Mouse (Mus musculus) midbrain, embryonic 11.5 days (tissue): ENCODE results near the gene H2-Eb1. TPM values are rescaled to one million over a fixed set of nuclear protein-coding genes. Genes with fewer than 3 reads are reported as not detected.

Experiments
- ATAC-seq: fragments of 200-750 bp; cut with Nextera tagmentation; 2 replicates; pipeline ENCODE4 v1.8.0; 2017; ENCODE audit warnings: moderate TSS enrichment, moderate library complexity; ENCODE audit not compliant: low FRiP score
- DNase-seq: peaks from one replicate; pipeline ENCODE4 v3.0.0; 2015; ENCODE audit warnings: low spot score; ENCODE audit errors: missing footprints
- H3K27ac ChIP-seq: fragments of 300-500 bp; sonication (generic); 2 replicates; pipeline ENCODE4 v1.5.1; 2014; ENCODE audit warnings: low read depth, low read length
- H3K27me3 ChIP-seq: fragments of 300-500 bp; sonication (generic); 2 replicates; pipeline ENCODE4 v1.6.1; 2014; ENCODE audit warnings: mild to moderate bottlenecking, low read length, moderate library complexity, mixed read lengths; ENCODE audit not compliant: control insufficient read depth, insufficient read depth
- H3K36me3 ChIP-seq: fragments of 300-500 bp; sonication (generic); 2 replicates; pipeline ENCODE4 v1.6.1; 2014; ENCODE audit warnings: mild to moderate bottlenecking, low read length, moderate library complexity, mixed read lengths; ENCODE audit not compliant: control insufficient read depth, insufficient read depth
- H3K4me1 ChIP-seq: fragments of 300-500 bp; sonication (generic); 2 replicates; pipeline ENCODE4 v1.6.1; 2014; ENCODE audit warnings: low read length; ENCODE audit not compliant: control insufficient read depth, insufficient read depth
- H3K4me2 ChIP-seq: fragments of 300-500 bp; sonication (generic); 2 replicates; pipeline ENCODE4 v1.6.1; 2014; ENCODE audit warnings: mild to moderate bottlenecking, moderate library complexity
- H3K4me3 ChIP-seq: fragments of 300-500 bp; sonication (generic); 2 replicates; pipeline ENCODE4 v1.5.1; 2014; ENCODE audit warnings: low read depth, low read length
- H3K9ac ChIP-seq: fragments of 300-500 bp; sonication (generic); 2 replicates; pipeline ENCODE4 v1.6.1; 2014; ENCODE audit warnings: low read length
- H3K9me3 ChIP-seq: fragments of 300-500 bp; sonication (generic); 2 replicates; pipeline ENCODE4 v1.6.1; 2016; ENCODE audit warnings: low read length; ENCODE audit not compliant: control insufficient read depth
- WGBS: fragments of 180-500 bp; shearing (Covaris S2); extraction: QIAGEN DNeasy Blood & Tissue Kit; methylation state at CpG from one replicate; pipeline ENCODE4 v1.1.7; 2014; 5-methylcytosine and 5-hydroxymethylcytosine counted together
- polyA plus RNA-seq: library from polyadenylated mRNA; unstranded; fragments of >200 nt; fragmentation: Nextera tagmentation; extraction: Ambion mirVana; gene quantifications from 2 replicates; pipeline ENCODE4 v1.2.1, GENCODE M21; 2014

H2-Eb1 gene
- polyA plus RNA-seq, 1 experiment from 2014 or later = 1.7 TPM

DNA sequence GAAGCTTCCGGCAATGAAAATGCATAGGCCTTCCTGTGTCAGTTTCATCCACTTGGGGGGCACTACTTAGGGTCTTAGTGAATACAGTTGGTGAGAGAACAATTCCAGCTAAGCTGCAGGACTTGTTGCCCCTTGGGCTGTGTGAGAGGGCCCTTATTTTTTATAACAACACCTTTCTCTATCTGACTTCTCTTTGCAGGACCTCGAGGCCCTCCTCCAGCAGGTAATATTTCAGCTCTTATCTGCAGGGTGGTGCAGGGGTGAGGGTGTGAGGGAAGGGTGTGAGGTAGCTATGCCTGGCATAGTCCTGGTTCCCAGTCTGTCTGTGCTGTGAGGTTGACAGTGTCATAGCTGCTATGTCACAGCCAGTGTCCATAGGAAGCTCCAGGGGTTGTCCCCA is 37.4 kb upstream of the H2-Eb1 start:
- 81% methylated on average over 2 of the region's 2 CpGs for WGBS
- Histone ChIP-seq H3K27ac (no peak overlapping the region), H3K4me3 (no peak overlapping the region), H3K27me3 (peaks cover 13% of the 10 kb centered on the region), H3K4me1 (peaks cover 13% of the 10 kb centered on the region), H3K9me3 (no peaks in the 10 kb centered on the region), H3K4me2 (no peak overlapping the region), H3K9ac (no peak overlapping the region), H3K36me3 (no peaks in the 10 kb centered on the region)
- no peak for DNase-seq
- ATAC-seq = no peak

DNA sequence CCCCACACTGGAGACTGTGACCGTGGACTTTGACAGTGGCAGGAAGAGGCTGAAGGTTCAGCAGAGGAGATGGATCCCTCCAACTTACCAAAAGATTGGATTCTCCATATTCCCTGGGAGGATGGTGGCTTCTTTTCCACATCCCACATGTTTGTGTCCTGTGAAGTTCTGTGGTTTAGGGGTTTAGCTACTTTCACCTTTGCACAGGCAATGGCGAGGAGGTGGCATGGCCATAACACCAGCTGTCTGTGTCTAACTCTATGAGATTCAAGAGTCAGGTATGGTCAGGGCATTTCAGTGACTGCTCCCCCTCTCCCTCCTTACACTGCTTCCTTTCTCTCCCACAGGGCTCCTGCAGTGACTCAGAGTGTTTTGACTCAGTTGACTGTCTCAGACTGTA is 36.9 kb upstream of the H2-Eb1 start:
- Histone ChIP-seq H3K4me1 (peaks cover 12% of the 10 kb centered on the region), H3K9ac (no peak overlapping the region), H3K4me2 (no peak overlapping the region), H3K9me3 (no peaks in the 10 kb centered on the region), H3K36me3 (no peaks in the 10 kb centered on the region), H3K4me3 (no peak overlapping the region), H3K27me3 (peaks cover 13% of the 10 kb centered on the region), H3K27ac (no peak overlapping the region)
- DNase-seq (no peak), ATAC-seq (no peak)
- WGBS = 96% methylated on average over 2 of the region's 2 CpGs

- H3K9ac ChIP-seq = no peak overlapping the region
- H3K9me3 ChIP-seq = no peaks in the 10 kb centered on the region
- no peak overlapping the region for H3K27ac ChIP-seq
- H3K4me2 ChIP-seq = no peak overlapping the region
- H3K36me3 ChIP-seq = no peaks in the 10 kb centered on the region
- ATAC-seq (no peak), DNase-seq (no peak)
- H3K4me1 ChIP-seq = peaks cover 6% of the 10 kb centered on the region
- H3K27me3 ChIP-seq = peaks cover 6% of the 10 kb centered on the region
- 76% methylated on average over 4 of the region's 4 CpGs for WGBS
- no peak overlapping the region for H3K4me3 ChIP-seq
Observed at GRCm38 (mm10) chr17:34269817-34270216, 35.9 kb upstream of the H2-Eb1 start.

GRCm38 (mm10) chr17:34270230-34270629 is 35.4 kb upstream of the H2-Eb1 start:
- WGBS = 89% methylated on average over 2 of the region's 2 CpGs
- no peak overlapping the region for H3K27ac ChIP-seq
- no peak for ATAC-seq

GRCm38 (mm10) chr17:34270940-34271339 is 34.7 kb upstream of the H2-Eb1 start:
- Histone ChIP-seq H3K9me3 (no peaks in the 10 kb centered on the region), H3K36me3 (no peaks in the 10 kb centered on the region), H3K27ac (no peak overlapping the region), H3K27me3 (no peaks in the 10 kb centered on the region), H3K4me3 (no peak overlapping the region), H3K9ac (no peak overlapping the region), H3K4me2 (no peak overlapping the region), H3K4me1 (no peaks in the 10 kb centered on the region)
- ATAC-seq (no peak), DNase-seq (no peak)
- WGBS = 84% methylated on average over 2 of the region's 2 CpGs

More at GRCm38 (mm10) chr17:34270230-34270629, 35.4 kb upstream of the H2-Eb1 start:
- Histone ChIP-seq H3K36me3 (no peaks in the 10 kb centered on the region), H3K9me3 (no peaks in the 10 kb centered on the region), H3K4me3 (no peak overlapping the region), H3K9ac (no peak overlapping the region), H3K4me1 (peaks cover 2% of the 10 kb centered on the region; the same call in 1 of the 2 replicates), H3K4me2 (no peak overlapping the region), H3K27me3 (peaks cover 3% of the 10 kb centered on the region)
- no peak for DNase-seq

DNA sequence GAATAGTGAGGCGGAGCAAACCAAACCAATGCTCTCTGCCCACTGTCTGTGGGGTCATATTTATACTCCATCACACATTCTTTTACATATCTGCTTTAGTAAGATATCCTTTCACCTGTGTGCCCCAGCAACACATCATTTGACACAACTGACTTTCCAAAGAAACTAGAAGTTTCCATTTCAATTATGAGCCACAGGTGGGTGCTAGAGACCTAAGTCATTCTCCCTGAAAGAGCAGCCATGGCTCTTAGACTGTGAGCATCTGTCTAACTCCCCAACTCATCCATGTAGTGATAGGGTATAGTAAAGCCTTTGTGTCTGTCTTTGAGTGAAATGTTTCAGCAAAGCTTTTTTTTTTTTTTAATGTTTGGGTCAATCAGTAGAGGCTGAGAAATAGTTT is 33.6 kb upstream of the H2-Eb1 start:
- Histone ChIP-seq H3K27ac (no peak overlapping the region), H3K36me3 (no peaks in the 10 kb centered on the region), H3K9ac (no peak overlapping the region), H3K4me1 (no peaks in the 10 kb centered on the region), H3K4me3 (no peak overlapping the region), H3K4me2 (no peak overlapping the region), H3K27me3 (no peaks in the 10 kb centered on the region), H3K9me3 (no peaks in the 10 kb centered on the region)
- no peak for ATAC-seq
- no peak for DNase-seq
- WGBS = 84% methylated on average over 1 of the region's 1 CpGs

DNA sequence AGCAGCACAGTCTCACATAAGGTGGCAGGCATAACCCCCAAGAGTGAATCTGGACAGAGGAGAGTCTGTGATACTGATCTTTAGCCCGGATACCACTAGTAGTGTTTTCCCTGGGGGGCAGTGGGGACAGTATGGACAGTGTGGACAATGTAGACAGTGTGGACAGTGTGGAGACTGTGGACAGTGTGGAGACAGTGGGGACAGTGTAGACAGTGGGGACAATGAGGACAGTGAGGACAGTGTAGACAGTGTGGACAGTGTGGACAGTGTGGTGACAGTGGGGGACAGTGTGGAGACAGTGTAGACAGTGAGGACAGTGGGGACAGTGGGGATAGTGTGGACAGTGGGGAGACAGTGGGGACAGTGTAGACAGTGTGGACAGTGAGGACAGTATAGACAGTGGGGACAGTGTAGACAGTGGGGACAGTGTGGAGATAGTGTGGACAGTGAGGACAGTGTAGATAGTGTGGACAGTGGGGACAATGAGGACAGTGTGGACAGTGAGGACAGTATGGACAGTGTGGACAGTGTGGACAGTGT is 25.1 kb upstream of the H2-Eb1 start:
- Histone ChIP-seq H3K4me1 (no peaks in the 10 kb centered on the region), H3K9ac (no peak overlapping the region), H3K9me3 (no peaks in the 10 kb centered on the region), H3K4me3 (no peak overlapping the region), H3K27me3 (no peaks in the 10 kb centered on the region), H3K36me3 (no peaks in the 10 kb centered on the region), H3K4me2 (no peak overlapping the region), H3K27ac (no peak overlapping the region)
- ATAC-seq (no peak), DNase-seq (no peak)
- WGBS = 87% methylated on average over 1 of the region's 1 CpGs

- Histone ChIP-seq H3K4me2 (no peak overlapping the region), H3K4me1 (no peaks in the 10 kb centered on the region), H3K9me3 (no peaks in the 10 kb centered on the region), H3K27me3 (no peaks in the 10 kb centered on the region), H3K9ac (no peak overlapping the region), H3K27ac (no peak overlapping the region), H3K36me3 (no peaks in the 10 kb centered on the region), H3K4me3 (no peak overlapping the region)
- ATAC-seq = no peak
- 50% methylated on average over 1 of the region's 1 CpGs for WGBS
- no peak for DNase-seq
Observed at GRCm38 (mm10) chr17:34281836-34282235, 23.8 kb upstream of the H2-Eb1 start.

GRCm38 (mm10) chr17:34285371-34285770 is 20.3 kb upstream of the H2-Eb1 start:
- Histone ChIP-seq H3K4me3 (no peak overlapping the region), H3K9ac (no peak overlapping the region)
- ATAC-seq = no peak

More at GRCm38 (mm10) chr17:34285371-34285770, 20.3 kb upstream of the H2-Eb1 start:
- Histone ChIP-seq H3K36me3 (no peaks in the 10 kb centered on the region), H3K4me2 (no peak overlapping the region), H3K9me3 (no peaks in the 10 kb centered on the region), H3K27ac (no peak overlapping the region), H3K27me3 (no peaks in the 10 kb centered on the region), H3K4me1 (no peaks in the 10 kb centered on the region)
- DNase-seq = no peak
- WGBS = 70% methylated on average over 4 of the region's 4 CpGs
